Comparison of ENCODE assay signal across 14 mouse cellular contexts in the genomic region with DNA sequence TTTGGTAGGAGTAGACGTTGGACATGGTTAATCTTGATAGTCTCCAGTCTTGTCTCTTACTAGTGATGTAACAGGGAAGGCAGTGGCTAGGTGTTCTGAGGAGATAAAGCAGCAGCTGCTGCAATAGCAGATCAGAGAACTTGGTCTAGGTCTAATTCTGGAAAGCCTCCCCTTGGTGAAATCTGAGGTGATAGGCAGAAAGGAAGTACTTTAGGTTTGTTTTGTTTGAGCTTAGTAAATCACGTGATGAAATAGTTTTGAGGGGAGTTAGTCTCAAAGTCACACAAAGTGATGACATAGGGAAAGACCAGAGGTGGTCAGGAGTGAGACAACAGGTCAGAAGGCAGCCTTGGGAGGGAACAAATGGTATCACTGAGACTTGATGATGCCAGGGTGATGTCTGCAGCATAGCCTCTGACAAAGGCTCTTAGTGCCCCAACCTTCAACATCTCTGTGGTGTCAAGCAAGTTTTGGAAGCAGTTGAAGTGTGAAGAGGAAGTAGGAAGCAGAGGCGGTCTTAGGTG. TPM values are rescaled to one million over a fixed set of nuclear protein-coding genes. Genes with fewer than 3 reads are reported as not detected.
A peak's percentile ranks its signal among the peaks of the same experiment; 100 is the strongest.
DNase-seq lines count a peak whose midpoint lies in the region; ATAC-seq and TF ChIP-seq lines count a peak whose summit lies in the region.
"Had no signal": no experiment of that assay in that cellular context is flagged by ENCODE, and none has a peak within 500 bp of the region (broad histone marks: within the 10 kb centered on the region; RNA-seq: fewer than 3 reads in every experiment).

No protein-coding gene starts in this region.

- H3K4me2 ChIP-seq in lung, postnatal 0 days (replicated peaks; ENCODE audit: low read depth, low read length), result no peak overlapping the region
- peak overlapping the region; percentile 40 for H3K4me2 ChIP-seq in liver, embryonic 13.5 days
- no peak overlapping the region for H3K4me2 ChIP-seq in midbrain, embryonic 13.5 days (replicated peaks)
- H3K4me2 ChIP-seq: embryonic facial prominence, embryonic 13.5 days; forebrain, embryonic 15.5 days; lung, embryonic 14.5 days had no signal

- TF ChIP-seq EP300 in lung, postnatal 0 days (IDR thresholded peaks at IDR 0.05), result no peak

- 43% methylated on average over 3 of the region's 3 CpGs for WGBS in lung, postnatal 0 days
- 15% methylated on average over 3 of the region's 3 CpGs for WGBS in liver, embryonic 13.5 days (ENCODE audit: insufficient replicate concordance)
- 80% methylated on average over 3 of the region's 3 CpGs for WGBS in midbrain, embryonic 13.5 days

- H3K36me3 ChIP-seq in lung, postnatal 0 days (ENCODE audit: insufficient read depth, low read length), result no peaks in the 10 kb centered on the region
- peaks cover 10% of the 10 kb centered on the region for H3K36me3 ChIP-seq in liver, embryonic 13.5 days
- peaks cover 4% of the 10 kb centered on the region; the same call in 1 of the 2 replicates for H3K36me3 ChIP-seq in midbrain, embryonic 13.5 days
- H3K36me3 ChIP-seq: forebrain, embryonic 15.5 days had no signal

- H3K4me3 ChIP-seq in lung, postnatal 0 days (ENCODE audit: low read depth, low read length), result no peak overlapping the region
- H3K4me3 ChIP-seq in liver, embryonic 13.5 days (replicated peaks), result no peak overlapping the region
- no peak overlapping the region for H3K4me3 ChIP-seq in midbrain, embryonic 13.5 days (replicated peaks)
- H3K4me3 ChIP-seq: embryonic facial prominence, embryonic 13.5 days; forebrain, embryonic 15.5 days had no signal

- H3K27ac ChIP-seq in lung, postnatal 0 days (ENCODE audit: low read length), result no peak overlapping the region
- H3K27ac ChIP-seq in liver, embryonic 13.5 days, result peak overlapping the region; percentile 75
- H3K27ac ChIP-seq in midbrain, embryonic 13.5 days, result no peak overlapping the region
- H3K27ac ChIP-seq: embryonic facial prominence, embryonic 13.5 days; forebrain, embryonic 15.5 days had no signal

- intact Hi-C loops in left cerebral cortex, postnatal 10 days (cut with DNase I), result no loop called here

- no peaks in the 10 kb centered on the region for H3K9me3 ChIP-seq in lung, postnatal 0 days (ENCODE audit: low read length)
- H3K9me3 ChIP-seq in liver, embryonic 13.5 days (replicated peaks), result no peaks in the 10 kb centered on the region
- no peaks in the 10 kb centered on the region for H3K9me3 ChIP-seq in midbrain, embryonic 13.5 days
- H3K9me3 ChIP-seq: embryonic facial prominence, embryonic 13.5 days; forebrain, embryonic 15.5 days had no signal

- TF ChIP-seq CTCF in lung, postnatal 0 days (IDR thresholded peaks at IDR 0.05), result no peak

- H3K4me1 ChIP-seq in lung, postnatal 0 days (ENCODE audit: insufficient read depth, low read depth, low read length), result no peaks in the 10 kb centered on the region; the same call in 1 of the 2 replicates
- H3K4me1 ChIP-seq in liver, embryonic 13.5 days (replicated peaks), result peaks cover 86% of the 10 kb centered on the region
- H3K4me1 ChIP-seq in midbrain, embryonic 13.5 days (replicated peaks), result 0 out of 2 replicates have a peak, but pooled peaks cover 4% of the 10 kb centered on the region
- H3K4me1 ChIP-seq: embryonic facial prominence, embryonic 13.5 days; forebrain, embryonic 15.5 days had no signal

- H3K27me3 ChIP-seq in lung, postnatal 0 days (replicated peaks; ENCODE audit: insufficient read depth, low read length), result no peaks in the 10 kb centered on the region
- H3K27me3 ChIP-seq in liver, embryonic 13.5 days, result no peaks in the 10 kb centered on the region
- H3K27me3 ChIP-seq in midbrain, embryonic 13.5 days, result no peaks in the 10 kb centered on the region
- H3K27me3 ChIP-seq: embryonic facial prominence, embryonic 13.5 days; forebrain, embryonic 15.5 days had no signal

- peak; percentile 30 for DNase-seq in lung, postnatal 0 days (ENCODE audit: low spot score)
- DNase-seq in lung, postnatal 14 days, result no peak
- DNase-seq in liver, embryonic 13.5 days, result peak; percentile 45
- DNase-seq in left cerebral cortex, postnatal 10 days (ENCODE audit: extremely low spot score in 1 of 2, low spot score in 2 of 2), result no peak
- DNase-seq: cerebellum, postnatal 10 days; gastrocnemius, postnatal 14 days; kidney, postnatal 4 days; lung, embryonic 14.5 days had no signal

- no peak for ATAC-seq in lung, postnatal 0 days
- peak; percentile 34 for ATAC-seq in activated CD4-positive, CD25-positive, alpha-beta regulatory T cell, adult 4 months
- ATAC-seq in liver, embryonic 13.5 days (ENCODE audit: low read depth), result peak; percentile 90
- ATAC-seq in neutrophil, adult 5-6 weeks (ENCODE audit: extremely low read depth, insufficient number of reproducible peaks, low FRiP score, poor library complexity, severe bottlenecking), result peak; percentile 39; the same call in 1 of the 2 replicates
- no peak for ATAC-seq in cerebellum, adult (ENCODE audit: insufficient number of reproducible peaks, low FRiP score, low TSS enrichment)
- ATAC-seq in midbrain, embryonic 13.5 days, result no peak
- ATAC-seq: forebrain, embryonic 15.5 days had no signal

- no peak overlapping the region for H3K9ac ChIP-seq in lung, postnatal 0 days (replicated peaks; ENCODE audit: low read depth)
- H3K9ac ChIP-seq in liver, embryonic 13.5 days, result peak overlapping the region; percentile 2; the same call in 1 of the 2 replicates
- H3K9ac ChIP-seq in midbrain, embryonic 13.5 days (replicated peaks), result no peak overlapping the region
- H3K9ac ChIP-seq: embryonic facial prominence, embryonic 13.5 days; forebrain, embryonic 15.5 days; lung, embryonic 14.5 days had no signal

RNA-seq across cellular contexts. Expression of gene Zfp592, which starts 11.1 kb away (rescaled TPM):
- 6.4 and 6.6 TPM in 2 replicates for polyA plus RNA-seq in lung, postnatal 0 days (2015; fragmentation: Nextera tagmentation; extraction: Ambion mirVana)
- polyA plus RNA-seq in activated CD4-positive, CD25-positive, alpha-beta regulatory T cell, adult 4 months (2017; shearing (Covaris generic)), result 10 to 100 TPM; 14.5 to 16.7 TPM
- polyA plus RNA-seq in liver, embryonic 13.5 days (2015; fragmentation: Nextera tagmentation; extraction: Ambion mirVana), result 6.1 and 6.8 TPM in 2 replicates
- total RNA-seq in neutrophil, adult 5-6 weeks (2017), result 63.6 and 69.0 TPM in 2 replicates
- polyA plus RNA-seq in midbrain, embryonic 13.5 days (2015; fragmentation: Nextera tagmentation; extraction: Ambion mirVana), result 7.4 and 8.8 TPM in 2 replicates
- 10 to 100 TPM; 21.2 to 22.9 TPM for total RNA-seq in left cerebral cortex, postnatal 10 days (2021)

RNA-seq across cellular contexts. Expression of gene Alpk3, which starts 52.8 kb away (rescaled TPM):
- polyA plus RNA-seq in lung, postnatal 0 days (2015; fragmentation: Nextera tagmentation; extraction: Ambion mirVana), result 0.70 and 0.80 TPM in 2 replicates
- under 1 TPM; 0.09 to 0.38 TPM for polyA plus RNA-seq in activated CD4-positive, CD25-positive, alpha-beta regulatory T cell, adult 4 months (2017; shearing (Covaris generic))
- polyA plus RNA-seq in liver, embryonic 13.5 days (2015; fragmentation: Nextera tagmentation; extraction: Ambion mirVana), result 0.15 and 0.16 TPM in 2 replicates
- 0.12 and 0.25 TPM in 2 replicates for total RNA-seq in neutrophil, adult 5-6 weeks (2017)
- 0.04 and 0.08 TPM in 2 replicates for polyA plus RNA-seq in midbrain, embryonic 13.5 days (2015; fragmentation: Nextera tagmentation; extraction: Ambion mirVana)
- under 1 TPM; 0.49 to 0.61 TPM for total RNA-seq in left cerebral cortex, postnatal 10 days (2021)

RNA-seq across cellular contexts. Expression of gene Sec11a, which starts 57.0 kb away (rescaled TPM):
- 170 and 172 TPM in 2 replicates for polyA plus RNA-seq in lung, postnatal 0 days (2015; fragmentation: Nextera tagmentation; extraction: Ambion mirVana)
- 100 to 1,000 TPM; 243 to 262 TPM for polyA plus RNA-seq in activated CD4-positive, CD25-positive, alpha-beta regulatory T cell, adult 4 months (2017; shearing (Covaris generic))
- 120 and 121 TPM in 2 replicates for polyA plus RNA-seq in liver, embryonic 13.5 days (2015; fragmentation: Nextera tagmentation; extraction: Ambion mirVana)
- total RNA-seq in neutrophil, adult 5-6 weeks (2017), result 182 and 199 TPM in 2 replicates
- 162 and 181 TPM in 2 replicates for polyA plus RNA-seq in midbrain, embryonic 13.5 days (2015; fragmentation: Nextera tagmentation; extraction: Ambion mirVana)
- total RNA-seq in left cerebral cortex, postnatal 10 days (2021), result 10 to 100 TPM; 57.5 to 61.8 TPM

Comparison
In these comparisons a context has a peak if more than half of its experiments do, and no peak if none do; other contexts are left out.
1. DNase-seq: peak in lung, postnatal 0 days (single experiment) and liver, embryonic 13.5 days (single experiment); none in lung, postnatal 14 days (single experiment) and left cerebral cortex, postnatal 10 days (0 of 2).
2. ATAC-seq: peak in activated CD4-positive, CD25-positive, alpha-beta regulatory T cell, adult 4 months (single experiment), liver, embryonic 13.5 days (single experiment) and neutrophil, adult 5-6 weeks (single experiment); none in lung, postnatal 0 days (single experiment), cerebellum, adult (single experiment) and midbrain, embryonic 13.5 days (single experiment).